Mouse (Mus musculus): ENCODE data around the gene Inpp4a. TPM values are rescaled to one million over a fixed set of nuclear protein-coding genes. Genes with fewer than 3 reads are reported as not detected.

The Inpp4a gene
- total and polyA plus RNA-seq, 3 experiments = 1.5 to 7.0 (median 4.0) TPM

GRCm38 (mm10) chr1:37376751-37377150, 77.1 kb downstream of the Inpp4a start:
- DNase-seq (ENCODE audit: extremely low read depth) = no peak
- H3K36me3 ChIP-seq (replicated peaks in 1 of 2; ENCODE audit: control insufficient read depth in 1 of 2, insufficient read depth in 1 of 2, low read length in 1 of 2) = peaks cover 32 to 74% of the 10 kb centered on the region in 2 experiments
- no peak overlapping the region for H3K4me2 ChIP-seq (ENCODE audit: insufficient read depth, low read depth, poor library complexity, severe bottlenecking)
- in situ Hi-C loops (cut with MboI; ENCODE audit: low pct_ligation_motif_present, low pct_unique_long_range_greater_than_20kb, low sequenced_read_pairs) = no loop called here
- TF ChIP-seq MAZ (IDR thresholded peaks at IDR 0.05; ENCODE audit: low read depth, low read length) (no peak), CTCF (conservative IDR thresholded peaks at IDR 0.05 in 1 of 2, IDR thresholded peaks at IDR 0.05 in 1 of 2; ENCODE audit: low read depth in 2 of 2, low read length in 2 of 2) (no peak), KAT2A (IDR thresholded peaks at IDR 0.05; ENCODE audit: insufficient replicate concordance, low read length) (no peak), ETS1 (conservative IDR thresholded peaks at IDR 0.05; ENCODE audit: low read depth, low read length) (no peak), POLR2AphosphoS2 (IDR thresholded peaks at IDR 0.05; ENCODE audit: low read depth, low read length) (no peak), JUND (conservative IDR thresholded peaks at IDR 0.05; ENCODE audit: low read depth, low read length) (no peak), MAX (IDR thresholded peaks at IDR 0.05; ENCODE audit: low read length) (no peak), EP300 (IDR thresholded peaks at IDR 0.05; ENCODE audit: low read length) (no peak), MEF2A (IDR thresholded peaks at IDR 0.05; ENCODE audit: borderline replicate concordance, low read depth, low read length) (no peak), ZC3H11A (IDR thresholded peaks at IDR 0.05; ENCODE audit: low read depth, low read length) (no peak), CHD1 (IDR thresholded peaks at IDR 0.05; ENCODE audit: low read depth, low read length) (no peak), MYC (IDR thresholded peaks at IDR 0.05; ENCODE audit: low read depth, low read length) (no peak)
- dilution Hi-C loops (cut with MboI; ENCODE audit: extremely low pct_ligation_motif_present, extremely low pct_unique_long_range_greater_than_20kb, low sequenced_read_pairs) = no loop called here
- no peaks in the 10 kb centered on the region for H3K79me2 ChIP-seq (replicated peaks; ENCODE audit: control insufficient read depth, extremely low read depth, insufficient read depth, poor library complexity, severe bottlenecking)
- peaks cover 4 to 20% of the 10 kb centered on the region in 2 experiments for H3K4me1 ChIP-seq (ENCODE audit: control insufficient read depth in 1 of 2, insufficient read depth in 2 of 2)
- H3K9me3 ChIP-seq (replicated peaks; ENCODE audit: low read length) = no peaks in the 10 kb centered on the region
- H3K4me3 ChIP-seq (replicated peaks in 1 of 3; ENCODE audit: low read depth in 2 of 3, low read length in 2 of 3, poor library complexity in 1 of 3) = no peak overlapping the region
- no peaks in the 10 kb centered on the region for H3K27me3 ChIP-seq (replicated peaks)
- no peak overlapping the region for H3K9ac ChIP-seq (ENCODE audit: insufficient read depth, low read depth)
- no peak overlapping the region for H3K27ac ChIP-seq (ENCODE audit: insufficient read depth, low read depth)

- H3K27ac ChIP-seq (ENCODE audit: insufficient read depth, low read depth) = no peak overlapping the region
- no peak for TF ChIP-seq USF2 (conservative IDR thresholded peaks at IDR 0.05; ENCODE audit: low read depth, low read length)
- no peak for TF ChIP-seq MAX (IDR thresholded peaks at IDR 0.05; ENCODE audit: low read length)
- TF ChIP-seq TCF12 (IDR thresholded peaks at IDR 0.05; ENCODE audit: low read depth, low read length) = no peak
- TF ChIP-seq USF1 (IDR thresholded peaks at IDR 0.05; ENCODE audit: low read depth, low read length) = no peak
- TF ChIP-seq CHD1 (IDR thresholded peaks at IDR 0.05; ENCODE audit: low read depth, low read length) = no peak
- TF ChIP-seq MYC (IDR thresholded peaks at IDR 0.05; ENCODE audit: low read depth, low read length) = no peak
- TF ChIP-seq POLR2A (IDR thresholded peaks at IDR 0.05; ENCODE audit: low read depth, low read length) = no peak
- no peak for TF ChIP-seq JUND (conservative IDR thresholded peaks at IDR 0.05; ENCODE audit: low read depth, low read length)
- TF ChIP-seq JUN (IDR thresholded peaks at IDR 0.05; ENCODE audit: insufficient read depth, low read depth, low read length) = no peak
- TF ChIP-seq GABPA (IDR thresholded peaks at IDR 0.05; ENCODE audit: insufficient replicate concordance, low read depth, low read length) = no peak
- TF ChIP-seq MEF2A (IDR thresholded peaks at IDR 0.05; ENCODE audit: borderline replicate concordance, low read depth, low read length) = no peak
- TF ChIP-seq CTCF (conservative IDR thresholded peaks at IDR 0.05 in 1 of 2, IDR thresholded peaks at IDR 0.05 in 1 of 2; ENCODE audit: low read depth in 2 of 2, low read length in 2 of 2) = no peak
- no peak for TF ChIP-seq BHLHE40 (IDR thresholded peaks at IDR 0.05; ENCODE audit: low read depth, low read length)
- TF ChIP-seq CHD2 (IDR thresholded peaks at IDR 0.05; ENCODE audit: low read length) = no peak
- no peak for TF ChIP-seq TBP (conservative IDR thresholded peaks at IDR 0.05; ENCODE audit: low read depth, low read length)
- TF ChIP-seq HCFC1 (IDR thresholded peaks at IDR 0.05; ENCODE audit: low read depth, low read length) = no peak
- TF ChIP-seq RAD21 (IDR thresholded peaks at IDR 0.05; ENCODE audit: low read depth, low read length) = no peak
- no peak for TF ChIP-seq ZNF384 (IDR thresholded peaks at IDR 0.05; ENCODE audit: low read depth, low read length)
- H3K27me3 ChIP-seq (replicated peaks) = no peaks in the 10 kb centered on the region
- H3K36me3 ChIP-seq (replicated peaks in 1 of 2; ENCODE audit: control insufficient read depth in 1 of 2, insufficient read depth in 1 of 2, low read length in 1 of 2) = peaks cover 26 to 67% of the 10 kb centered on the region in 2 experiments
- no peaks in the 10 kb centered on the region for H3K9me3 ChIP-seq (replicated peaks; ENCODE audit: low read length)
- in situ Hi-C loops (cut with MboI; ENCODE audit: low pct_ligation_motif_present, low pct_unique_long_range_greater_than_20kb, low sequenced_read_pairs) (no loop called here), dilution Hi-C loops (cut with MboI; ENCODE audit: extremely low pct_ligation_motif_present, extremely low pct_unique_long_range_greater_than_20kb, low sequenced_read_pairs) (no loop called here)
- H3K4me2 ChIP-seq (ENCODE audit: insufficient read depth, low read depth, poor library complexity, severe bottlenecking) = no peak overlapping the region
- no peak overlapping the region for H3K4me3 ChIP-seq (replicated peaks in 1 of 3; ENCODE audit: low read depth in 2 of 3, low read length in 2 of 3, poor library complexity in 1 of 3)
- H3K4me1 ChIP-seq (ENCODE audit: control insufficient read depth in 1 of 2, insufficient read depth in 2 of 2) = peaks cover 4 to 19% of the 10 kb centered on the region in 2 experiments
- DNase-seq (ENCODE audit: extremely low read depth) = no peak
- H3K79me2 ChIP-seq (replicated peaks; ENCODE audit: control insufficient read depth, extremely low read depth, insufficient read depth, poor library complexity, severe bottlenecking) = no peaks in the 10 kb centered on the region
- no peak overlapping the region for H3K9ac ChIP-seq (ENCODE audit: insufficient read depth, low read depth)
Measured at GRCm38 (mm10) chr1:37378095-37378494, 78.4 kb downstream of the Inpp4a start.
